Comparison of ENCODE assay signal across 9 mouse cellular contexts in genomic region chr1:153273657-153274056, GRCm38 (mm10). TPM values are rescaled to one million over a fixed set of nuclear protein-coding genes. Genes with fewer than 3 reads are reported as not detected.
DNase-seq lines count a peak whose midpoint lies in the region; ATAC-seq and TF ChIP-seq lines count a peak whose summit lies in the region.
"Had no signal": no experiment of that assay in that cellular context is flagged by ENCODE, and none has a peak within 500 bp of the region (broad histone marks: within the 10 kb centered on the region; RNA-seq: fewer than 3 reads in every experiment).

No protein-coding gene starts in this region.

- H3K4me1 ChIP-seq in heart, postnatal 0 days (ENCODE audit: control insufficient read depth, insufficient read depth): peaks cover 43% of the 10 kb centered on the region
- peaks cover 24% of the 10 kb centered on the region for H3K4me1 ChIP-seq in lung, postnatal 0 days (ENCODE audit: insufficient read depth, low read depth, low read length)
- peaks cover 24% of the 10 kb centered on the region for H3K4me1 ChIP-seq in embryonic facial prominence, embryonic 14.5 days (ENCODE audit: control insufficient read depth, insufficient read depth, low read length)
- H3K4me1 ChIP-seq in stomach, postnatal 0 days (replicated peaks; ENCODE audit: control insufficient read depth, insufficient read depth): peaks cover 3% of the 10 kb centered on the region; the same call in 1 of the 2 replicates
- H3K4me1 ChIP-seq in forebrain, embryonic 15.5 days: peaks cover 16% of the 10 kb centered on the region

- no peak for DNase-seq in heart, postnatal 0 days (ENCODE audit: low spot score)
- DNase-seq in heart, postnatal 14 days: no peak
- DNase-seq in lung, postnatal 0 days (ENCODE audit: low spot score): no peak
- no peak for DNase-seq in lung, postnatal 4 days
- peak; percentile 54 for DNase-seq in embryonic facial prominence, embryonic 14.5 days (ENCODE audit: low spot score)
- no peak for DNase-seq in stomach, postnatal 0 days (ENCODE audit: low spot score)
- DNase-seq: kidney, adult 2 months had no signal

- peak overlapping the region; percentile 32 for H3K27ac ChIP-seq in heart, postnatal 0 days (ENCODE audit: low read depth)
- peak overlapping the region; percentile 51 for H3K27ac ChIP-seq in lung, postnatal 0 days (ENCODE audit: low read length)
- peak overlapping the region; percentile 52 for H3K27ac ChIP-seq in embryonic facial prominence, embryonic 14.5 days (replicated peaks; ENCODE audit: low read depth, low read length)
- H3K27ac ChIP-seq in stomach, postnatal 0 days (replicated peaks): 0 out of 2 replicates have a peak overlapping the region, but pooled peaks have one; percentile 40
- H3K27ac ChIP-seq in forebrain, embryonic 15.5 days (replicated peaks): no peak overlapping the region

- intact Hi-C loops in heart, postnatal 14 days (cut with DNase I): no loop called here

- no peak for ATAC-seq in heart, postnatal 0 days (ENCODE audit: insufficient read depth, low read depth)
- ATAC-seq in lung, postnatal 0 days: 0 out of 2 replicates have a peak, but pooled peaks have one; percentile 20
- ATAC-seq in embryonic facial prominence, embryonic 14.5 days (ENCODE audit: low read depth): no peak
- no peak for ATAC-seq in stomach, postnatal 0 days (ENCODE audit: low FRiP score, low TSS enrichment)
- no peak for ATAC-seq in forebrain, embryonic 15.5 days (replicated peaks)

- no peaks in the 10 kb centered on the region for H3K27me3 ChIP-seq in heart, postnatal 0 days (ENCODE audit: control insufficient read depth, insufficient read depth, low read length)
- no peaks in the 10 kb centered on the region for H3K27me3 ChIP-seq in lung, postnatal 0 days (replicated peaks; ENCODE audit: insufficient read depth, low read length)
- no peaks in the 10 kb centered on the region for H3K27me3 ChIP-seq in embryonic facial prominence, embryonic 14.5 days (replicated peaks; ENCODE audit: control insufficient read depth, insufficient read depth, low read length)
- H3K27me3 ChIP-seq in stomach, postnatal 0 days (ENCODE audit: control insufficient read depth, insufficient read depth, low read length): no peaks in the 10 kb centered on the region
- H3K27me3 ChIP-seq in forebrain, embryonic 15.5 days: no peaks in the 10 kb centered on the region

- H3K36me3 ChIP-seq in heart, postnatal 0 days (replicated peaks; ENCODE audit: control insufficient read depth, insufficient read depth, low read length): 0 out of 2 replicates have a peak, but pooled peaks cover 4% of the 10 kb centered on the region
- no peaks in the 10 kb centered on the region for H3K36me3 ChIP-seq in lung, postnatal 0 days (ENCODE audit: insufficient read depth, low read length)
- no peaks in the 10 kb centered on the region for H3K36me3 ChIP-seq in embryonic facial prominence, embryonic 14.5 days (ENCODE audit: control insufficient read depth, insufficient read depth, low read length)
- H3K36me3 ChIP-seq in stomach, postnatal 0 days (ENCODE audit: control insufficient read depth, insufficient read depth, low read length): no peaks in the 10 kb centered on the region
- no peaks in the 10 kb centered on the region for H3K36me3 ChIP-seq in forebrain, embryonic 15.5 days

- 56% methylated on average over 8 of the region's 8 CpGs for WGBS in heart, postnatal 0 days
- WGBS in lung, postnatal 0 days: 37% methylated on average over 8 of the region's 8 CpGs
- 35% methylated on average over 8 of the region's 8 CpGs for WGBS in embryonic facial prominence, embryonic 14.5 days
- WGBS in stomach, postnatal 0 days: 37% methylated on average over 8 of the region's 8 CpGs
- 60% methylated on average over 8 of the region's 8 CpGs for WGBS in forebrain, embryonic 15.5 days

- H3K9ac ChIP-seq in heart, postnatal 0 days (replicated peaks; ENCODE audit: low read depth, low read length): no peak overlapping the region
- H3K9ac ChIP-seq in lung, postnatal 0 days (replicated peaks; ENCODE audit: low read depth): no peak overlapping the region
- no peak overlapping the region for H3K9ac ChIP-seq in embryonic facial prominence, embryonic 14.5 days (ENCODE audit: low read depth, low read length)
- no peak overlapping the region for H3K9ac ChIP-seq in stomach, postnatal 0 days (ENCODE audit: low read length)
- H3K9ac ChIP-seq in forebrain, embryonic 15.5 days (replicated peaks): no peak overlapping the region

- TF ChIP-seq EP300 in heart, postnatal 0 days (IDR thresholded peaks at IDR 0.05; ENCODE audit: low read depth): no peak
- no peak for TF ChIP-seq EP300 in lung, postnatal 0 days (IDR thresholded peaks at IDR 0.05)
- TF ChIP-seq EP300 in stomach, postnatal 0 days (optimal IDR thresholded peaks at IDR 0.05): no peak

- no peaks in the 10 kb centered on the region for H3K9me3 ChIP-seq in heart, postnatal 0 days (replicated peaks; ENCODE audit: control insufficient read depth, low read length)
- no peaks in the 10 kb centered on the region for H3K9me3 ChIP-seq in lung, postnatal 0 days (ENCODE audit: low read length)
- no peaks in the 10 kb centered on the region for H3K9me3 ChIP-seq in embryonic facial prominence, embryonic 14.5 days (ENCODE audit: control insufficient read depth, low read length)
- no peaks in the 10 kb centered on the region for H3K9me3 ChIP-seq in stomach, postnatal 0 days (ENCODE audit: control insufficient read depth, low read length)
- no peaks in the 10 kb centered on the region for H3K9me3 ChIP-seq in forebrain, embryonic 15.5 days

- TF ChIP-seq CTCF in heart, postnatal 0 days (IDR thresholded peaks at IDR 0.05; ENCODE audit: low read depth): no peak
- TF ChIP-seq CTCF in lung, postnatal 0 days (IDR thresholded peaks at IDR 0.05): no peak
- TF ChIP-seq CTCF in stomach, postnatal 0 days (IDR thresholded peaks at IDR 0.05; ENCODE audit: low read depth): no peak

- no peak overlapping the region for H3K4me2 ChIP-seq in heart, postnatal 0 days (ENCODE audit: low read depth, low read length)
- no peak overlapping the region for H3K4me2 ChIP-seq in lung, postnatal 0 days (replicated peaks; ENCODE audit: low read depth, low read length)
- H3K4me2 ChIP-seq in embryonic facial prominence, embryonic 14.5 days (ENCODE audit: low read depth, low read length): peak overlapping the region; percentile 3
- no peak overlapping the region for H3K4me2 ChIP-seq in stomach, postnatal 0 days (replicated peaks; ENCODE audit: low read depth)
- H3K4me2 ChIP-seq in forebrain, embryonic 15.5 days (replicated peaks): no peak overlapping the region
- H3K4me2 ChIP-seq: midbrain, embryonic 11.5 days had no signal

- H3K4me3 ChIP-seq in heart, postnatal 0 days (ENCODE audit: low read depth, low read length): no peak overlapping the region
- no peak overlapping the region for H3K4me3 ChIP-seq in lung, postnatal 0 days (ENCODE audit: low read depth, low read length)
- H3K4me3 ChIP-seq in embryonic facial prominence, embryonic 14.5 days (ENCODE audit: low read depth, low read length): no peak overlapping the region
- no peak overlapping the region for H3K4me3 ChIP-seq in stomach, postnatal 0 days (ENCODE audit: low read depth, low read length)
- H3K4me3 ChIP-seq in forebrain, embryonic 15.5 days: no peak overlapping the region

RNA-seq across cellular contexts. Expression of gene Lamc1, which starts 58.9 kb away (rescaled TPM):
- 186 and 215 TPM in 2 replicates for total RNA-seq in heart, postnatal 0 days (2014; rRNA removed; ENCODE audit: low replicate concordance)
- polyA plus RNA-seq in heart, postnatal 0 days (2015; fragmentation: Nextera tagmentation; extraction: Ambion mirVana): 55.9 and 62.8 TPM in 2 replicates
- total RNA-seq in heart, postnatal 14 days (2021): 100 to 1,000 TPM; 303 to 323 TPM
- polyA plus RNA-seq in lung, postnatal 0 days (2015; fragmentation: Nextera tagmentation; extraction: Ambion mirVana): 101 and 106 TPM in 2 replicates
- polyA plus RNA-seq in embryonic facial prominence, embryonic 14.5 days (2014; fragmentation: Nextera tagmentation; extraction: Ambion mirVana): 87.8 and 98.5 TPM in 2 replicates
- polyA plus RNA-seq in stomach, postnatal 0 days (2015; fragmentation: Nextera tagmentation; extraction: Ambion mirVana): 41.6 and 41.8 TPM in 2 replicates
- polyA plus RNA-seq in forebrain, embryonic 15.5 days (2015; fragmentation: Nextera tagmentation; extraction: Ambion mirVana): 14.5 and 14.7 TPM in 2 replicates
